Mouse (Mus musculus) cerebellum, postnatal 14 days (tissue): ENCODE measurements around the gene Iars2.
"Not testable (repeated sequence)": the region's sequence is repeated elsewhere in the genome, so short reads cannot be mapped to it uniquely, and the experiment has no call there.

Source experiments
- DNase-seq, 2 experiments: peaks; one replicate each; pipeline ENCODE4 v3.0.0; 2021; ENCODE audit warnings: mixed read lengths in 2 of 2

The Iars2 gene

GRCm38 (mm10) chr1:185331364-185331763 is 2.2 kb upstream of the Iars2 start:
- DNase-seq, result no peak

DNA sequence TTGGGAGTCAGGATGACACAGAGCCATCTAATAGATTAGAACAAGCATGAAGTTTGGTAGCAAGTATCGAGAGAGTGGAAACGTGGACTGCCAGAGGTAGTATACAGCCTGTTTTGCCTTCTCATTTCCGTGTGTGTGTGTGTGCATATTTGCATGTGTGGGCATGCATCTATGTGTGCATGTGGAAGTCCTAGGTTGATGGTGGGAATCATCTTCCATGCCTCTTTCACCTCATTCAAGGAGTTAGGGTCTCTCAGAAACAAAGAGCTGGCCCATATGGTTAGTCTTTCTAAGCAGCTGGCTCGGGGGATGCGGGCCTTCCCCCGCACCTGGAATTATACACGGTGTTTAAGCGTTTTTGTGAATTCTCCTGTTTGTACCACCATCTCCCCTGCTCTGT is 655 bp upstream of the Iars2 start:
- no peak for DNase-seq

DNA sequence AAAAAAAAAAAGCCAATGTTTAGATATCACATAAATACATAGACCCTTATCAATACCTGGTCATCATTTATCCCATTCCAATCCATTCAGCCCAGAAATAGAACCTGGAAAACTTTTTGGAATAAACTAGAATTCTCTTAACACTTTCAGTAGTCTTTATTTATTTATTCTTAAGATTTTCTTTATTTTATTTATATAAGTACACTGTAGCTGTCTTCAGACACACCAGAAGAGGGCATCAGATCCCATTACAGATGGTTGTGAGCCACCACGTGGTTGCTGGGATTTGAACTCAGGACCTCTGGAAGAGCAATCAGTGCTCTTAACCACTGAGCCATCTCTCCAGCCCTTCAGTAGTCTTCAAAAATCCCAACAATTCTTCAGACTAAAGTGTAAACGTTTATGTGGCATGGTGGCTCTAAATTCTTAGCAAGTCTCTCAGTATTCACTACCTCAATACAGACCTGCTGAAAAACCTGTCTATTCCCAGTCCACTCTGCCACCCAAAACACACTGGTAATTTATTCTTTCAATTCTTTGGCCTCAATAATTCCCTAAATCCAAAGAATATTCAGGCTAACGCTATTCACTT is 1.3 kb downstream of the Iars2 start:
- DNase-seq, result not testable (repeated sequence)

DNA sequence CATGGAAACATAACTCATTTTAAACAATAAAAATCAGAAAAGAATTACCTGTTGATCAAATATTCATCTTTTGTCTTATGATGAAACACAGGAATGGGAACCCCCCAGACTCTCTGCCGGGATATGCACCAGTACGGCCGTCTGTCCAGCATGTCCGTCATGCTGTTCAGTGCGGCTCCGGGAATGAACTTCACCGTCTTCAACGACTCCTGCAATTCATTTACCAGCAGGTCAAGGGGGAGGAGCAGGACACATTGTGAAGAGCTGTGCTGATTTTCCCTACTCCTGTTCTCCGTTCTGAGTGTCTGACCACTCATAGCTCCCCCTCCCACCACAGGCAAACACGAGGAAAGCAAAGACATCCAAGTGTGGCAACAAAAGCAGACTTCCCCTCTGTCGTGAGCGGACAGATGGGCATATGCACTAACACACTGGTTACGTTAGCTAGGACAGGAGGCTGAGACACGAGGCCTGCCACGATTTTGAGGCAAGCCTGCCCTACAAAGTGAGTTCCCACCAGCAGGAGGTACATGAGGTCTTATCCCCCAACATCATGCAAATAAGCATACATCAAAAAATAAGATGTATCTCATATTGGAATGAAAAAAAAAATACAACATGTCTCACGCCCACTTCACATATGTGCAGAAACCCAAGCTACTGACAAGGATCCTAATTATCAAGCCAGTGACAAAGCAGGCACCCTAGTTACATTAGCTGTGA is 13.2 kb downstream of the Iars2 start:
- no peak for DNase-seq

DNA sequence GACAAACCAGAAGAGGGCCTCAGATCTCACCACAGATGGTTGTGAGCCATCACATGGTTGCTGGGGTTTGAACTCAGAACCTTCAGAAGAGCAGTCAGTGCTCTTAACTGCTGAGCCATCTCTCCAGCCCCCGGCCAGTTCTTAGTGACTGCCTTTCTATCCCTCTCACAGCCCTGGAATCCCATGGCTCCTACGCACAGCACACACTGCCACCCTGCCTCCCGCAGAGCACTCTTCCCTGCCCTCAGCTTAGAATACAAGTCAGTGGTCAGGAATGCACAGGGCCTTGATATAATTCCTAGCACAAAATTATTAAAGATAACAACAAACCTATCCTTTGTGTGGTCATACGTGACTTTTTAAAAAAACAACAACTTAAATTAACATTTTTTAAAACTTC is 14.7 kb downstream of the Iars2 start:
- no peak for DNase-seq

- no peak for DNase-seq
Measured at GRCm38 (mm10) chr1:185311949-185312348, 17.2 kb downstream of the Iars2 start.

- DNase-seq, result no peak
Measured at GRCm38 (mm10) chr1:185308908-185309307, 20.3 kb downstream of the Iars2 start.

DNA sequence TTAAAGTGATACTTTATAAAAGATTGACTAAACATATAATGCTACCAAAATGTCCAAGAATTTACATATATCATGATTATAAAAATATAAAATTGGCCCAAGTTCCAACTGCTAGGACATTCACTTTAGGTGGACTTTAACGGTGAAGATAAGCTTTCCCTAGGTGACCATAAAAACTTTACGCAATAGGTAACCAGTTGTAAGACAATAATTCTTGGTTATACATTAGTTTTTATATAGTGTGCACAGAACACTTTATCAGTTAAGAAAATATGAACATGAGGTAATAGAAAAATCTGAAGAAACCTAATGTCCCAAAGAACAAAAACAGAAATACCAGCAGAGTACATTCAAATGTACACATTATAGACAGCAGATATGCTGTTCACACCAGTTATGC is 20.9 kb downstream of the Iars2 start:
- no peak for DNase-seq

GRCm38 (mm10) chr1:185307645-185308044 is 21.6 kb downstream of the Iars2 start:
- DNase-seq, result no peak

- DNase-seq, result no peak
Measured at GRCm38 (mm10) chr1:185306836-185307235, 22.4 kb downstream of the Iars2 start.

GRCm38 (mm10) chr1:185302816-185303215 is 26.4 kb downstream of the Iars2 start:
- no peak for DNase-seq

DNA sequence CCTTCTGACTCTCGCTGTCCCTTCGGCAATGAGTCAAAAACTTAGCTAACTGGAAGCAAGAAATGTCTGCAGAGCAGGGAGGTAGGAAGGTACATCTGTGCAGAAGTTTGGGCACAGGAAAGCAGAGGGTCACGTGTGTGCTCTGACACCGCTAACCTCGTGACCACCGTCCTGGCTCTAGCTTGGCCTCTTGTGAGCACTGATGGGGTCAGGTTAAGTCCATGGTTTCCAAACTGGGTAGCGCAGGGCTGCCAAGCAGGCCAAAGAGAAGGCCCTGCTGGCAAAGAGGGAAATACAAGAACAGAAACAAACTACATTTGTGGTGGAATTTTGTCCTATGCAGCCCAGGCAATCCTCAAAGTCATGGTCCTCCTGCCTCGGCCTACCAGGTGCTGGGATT is 30.7 kb downstream of the Iars2 start:
- no peak for DNase-seq

DNA sequence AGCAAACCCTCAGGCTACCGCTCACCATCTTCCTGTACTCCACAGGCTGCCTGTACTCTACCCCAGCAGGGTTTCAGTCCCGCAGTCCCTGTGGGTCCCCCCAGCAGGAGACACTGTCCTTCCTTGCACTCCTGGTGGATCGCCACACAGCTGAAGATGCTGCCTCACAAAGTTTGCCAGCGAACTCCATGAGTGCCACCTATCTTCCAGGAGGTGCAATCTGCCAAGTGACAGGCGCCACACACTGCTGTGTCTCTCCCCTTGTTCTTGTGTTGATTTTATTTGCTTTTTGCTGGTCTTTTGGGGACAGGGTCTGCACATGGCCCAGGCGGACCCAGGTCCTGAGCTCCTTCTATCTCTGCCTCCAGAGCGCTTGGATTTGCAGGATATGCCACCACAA is 32.3 kb downstream of the Iars2 start:
- no peak for DNase-seq

- DNase-seq, result peak; percentile 78 to 80
Measured at GRCm38 (mm10) chr1:185292646-185293360, 36.4 kb downstream of the Iars2 start.

DNA sequence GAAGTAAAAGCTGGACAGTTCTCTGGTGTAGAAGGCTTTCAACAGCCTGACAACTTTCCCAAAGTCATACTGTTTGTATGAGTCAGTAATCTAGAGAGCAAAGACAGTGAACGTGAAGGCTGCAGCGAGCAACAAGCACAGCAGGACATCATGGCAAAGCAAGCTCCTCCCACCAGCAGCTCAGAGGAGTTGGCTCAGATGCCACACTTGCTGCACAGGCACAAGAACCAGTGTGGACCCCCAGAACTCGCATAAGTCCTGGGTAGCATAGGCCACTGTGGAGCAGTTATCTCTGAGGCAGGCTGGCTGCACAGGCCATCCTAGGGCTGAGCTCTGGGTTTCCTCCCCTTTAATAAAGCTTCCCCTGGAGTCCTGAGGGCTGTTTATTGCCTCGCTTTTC is 37.9 kb downstream of the Iars2 start:
- no peak for DNase-seq

DNA sequence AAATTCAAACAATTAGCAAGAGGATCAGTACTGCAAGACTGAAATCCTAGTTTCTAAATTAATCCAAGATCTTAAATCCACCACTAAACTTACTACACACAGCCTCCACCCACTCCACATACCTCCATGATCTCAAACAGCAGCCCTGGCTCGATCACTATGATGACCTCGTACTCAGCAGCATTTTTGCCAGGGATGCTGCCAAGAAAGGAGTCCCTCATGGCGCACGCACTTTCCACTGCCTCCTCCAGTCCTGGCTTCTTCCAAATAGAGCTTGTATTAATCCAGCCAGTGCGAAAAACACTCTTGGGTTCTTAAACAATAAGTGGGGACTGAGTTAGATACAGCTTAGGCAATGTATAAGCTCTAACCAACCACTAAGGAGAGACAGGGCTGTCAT is 40.0 kb downstream of the Iars2 start:
- no peak for DNase-seq

- no peak for DNase-seq
Measured at GRCm38 (mm10) chr1:185287066-185287465, 42.1 kb downstream of the Iars2 start.

- DNase-seq, result peak; percentile 84 to 88
Measured at GRCm38 (mm10) chr1:185285171-185285570, 44.0 kb downstream of the Iars2 start.

- peak; percentile 93 to 95 for DNase-seq
Measured at GRCm38 (mm10) chr1:185284740-185285139, 44.5 kb downstream of the Iars2 start.

GRCm38 (mm10) chr1:185283247-185283646 is 45.9 kb downstream of the Iars2 start:
- DNase-seq, result no peak

- no peak for DNase-seq
Measured at GRCm38 (mm10) chr1:185282846-185283245, 46.4 kb downstream of the Iars2 start.

- DNase-seq, result no peak
Measured at GRCm38 (mm10) chr1:185280616-185281015, 48.6 kb downstream of the Iars2 start.

GRCm38 (mm10) chr1:185279288-185279687 is 49.9 kb downstream of the Iars2 start:
- no peak for DNase-seq

- no peak for DNase-seq
Measured at GRCm38 (mm10) chr1:185277022-185277421, 52.2 kb downstream of the Iars2 start.
